ENCODE assay signal across 16 mouse cellular contexts in the genomic region with DNA sequence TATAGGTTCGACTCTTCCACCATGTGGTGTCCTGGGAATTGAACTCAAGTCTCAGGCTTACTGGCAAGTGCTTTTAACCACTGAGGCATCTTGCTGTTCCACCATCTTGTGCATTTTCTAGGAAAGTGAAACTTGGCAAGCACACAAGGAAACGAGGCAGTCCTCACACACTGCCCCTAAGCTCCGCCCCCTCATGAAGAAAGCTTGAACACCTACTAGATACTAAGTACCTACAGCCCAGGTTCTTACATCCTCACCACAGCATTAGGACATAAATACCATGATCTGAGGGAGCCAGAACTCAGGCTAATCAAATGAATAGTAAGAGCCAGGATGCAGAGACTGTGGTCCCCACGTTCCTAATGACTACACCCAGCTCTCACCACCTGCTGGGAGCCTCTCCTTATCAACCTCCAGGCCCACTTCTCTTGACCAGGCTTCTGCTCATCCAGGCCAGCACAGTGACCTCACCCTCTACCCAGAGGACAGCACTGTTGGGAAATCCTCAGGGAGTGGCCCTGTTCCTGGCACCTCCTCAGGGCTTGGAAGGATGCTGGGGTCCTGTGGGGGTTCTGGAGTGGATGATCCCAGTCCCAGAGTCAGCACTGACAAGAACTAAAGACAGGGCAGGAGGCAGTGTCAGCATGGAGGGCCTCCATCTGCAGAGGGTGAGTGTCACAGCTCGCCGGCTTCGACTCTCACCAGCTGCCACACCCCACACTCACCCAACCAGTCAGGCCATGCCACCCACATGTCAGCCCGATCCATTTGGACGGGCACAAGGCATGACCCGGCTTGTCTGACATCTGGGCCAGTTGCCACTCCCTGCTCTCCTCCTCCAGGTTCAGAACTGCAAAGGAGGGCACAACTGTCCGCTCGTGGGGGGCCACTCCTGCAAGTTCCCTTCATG. TPM values are rescaled to one million over a fixed set of nuclear protein-coding genes. Genes with fewer than 3 reads are reported as not detected.
DNase-seq lines count a peak whose midpoint lies in the region; ATAC-seq lines count a peak whose summit lies in the region.
"Had no signal": no experiment of that assay in that cellular context is flagged by ENCODE, and none has a peak within 500 bp of the region (broad histone marks: within the 10 kb centered on the region; RNA-seq: fewer than 3 reads in every experiment).

No protein-coding gene starts in this region.

- H3K27me3 ChIP-seq in forebrain, embryonic 15.5 days, result no peaks in the 10 kb centered on the region
- H3K27me3 ChIP-seq: embryonic facial prominence, embryonic 12.5 days; hindbrain, embryonic 12.5 days; liver, embryonic 13.5 days had no signal

- H3K4me1 ChIP-seq in forebrain, embryonic 15.5 days, result no peaks in the 10 kb centered on the region
- H3K4me1 ChIP-seq: embryonic facial prominence, embryonic 12.5 days; hindbrain, embryonic 12.5 days; liver, embryonic 13.5 days had no signal

- H3K4me3 ChIP-seq in forebrain, embryonic 15.5 days, result no peak overlapping the region
- H3K4me3 ChIP-seq: embryonic facial prominence, embryonic 12.5 days; forebrain, embryonic 10.5 days; hindbrain, embryonic 12.5 days; liver, embryonic 13.5 days had no signal

- 79% methylated on average over 12 of the region's 12 CpGs for WGBS in forebrain, embryonic 15.5 days

- H3K9ac ChIP-seq in forebrain, embryonic 15.5 days (replicated peaks), result no peak overlapping the region
- H3K9ac ChIP-seq: embryonic facial prominence, embryonic 12.5 days; hindbrain, embryonic 12.5 days; liver, embryonic 13.5 days had no signal

- H3K27ac ChIP-seq in forebrain, embryonic 15.5 days (replicated peaks), result no peak overlapping the region
- H3K27ac ChIP-seq: embryonic facial prominence, embryonic 12.5 days; forebrain, embryonic 10.5 days; hindbrain, embryonic 12.5 days; liver, embryonic 13.5 days had no signal

- DNase-seq in lung, adult 18-20 months, result peak; percentile 50 to 73
- no peak for DNase-seq in lung, postnatal 14 days
- DNase-seq in ZHBTc4 (ENCODE audit: low read depth, low spot score), result peak; percentile 30
- peak; percentile 62 for DNase-seq in lung, postnatal 25 days (ENCODE audit: low spot score)
- peak; percentile 64 for DNase-seq in urinary bladder, postnatal 25 days (ENCODE audit: low spot score)
- no peak for DNase-seq in layer of hippocampus, postnatal 10 days (ENCODE audit: low spot score in 2 of 2)
- DNase-seq: adrenal gland, adult 2 months; cerebellum, postnatal 14 days; kidney, adult 9 months; liver, embryonic 13.5 days; thymus, postnatal 25 days had no signal

- no peaks in the 10 kb centered on the region for H3K9me3 ChIP-seq in forebrain, embryonic 15.5 days
- H3K9me3 ChIP-seq: embryonic facial prominence, embryonic 12.5 days; forebrain, embryonic 10.5 days; hindbrain, embryonic 12.5 days; liver, embryonic 13.5 days had no signal

- no peaks in the 10 kb centered on the region for H3K36me3 ChIP-seq in forebrain, embryonic 15.5 days
- H3K36me3 ChIP-seq: embryonic facial prominence, embryonic 12.5 days; forebrain, embryonic 10.5 days; hindbrain, embryonic 12.5 days; liver, embryonic 13.5 days had no signal

- no peak overlapping the region for H3K4me2 ChIP-seq in forebrain, embryonic 15.5 days (replicated peaks)
- H3K4me2 ChIP-seq: embryonic facial prominence, embryonic 12.5 days; hindbrain, embryonic 12.5 days; liver, embryonic 13.5 days had no signal

- no peak for ATAC-seq in forebrain, embryonic 15.5 days (replicated peaks)

RNA-seq across cellular contexts. Expression of a gene that starts 17.1 kb away (rescaled TPM):
- total RNA-seq in layer of hippocampus, postnatal 10 days (2021), result 10 to 100 TPM; 42.3 to 43.0 TPM
- 5.9 and 7.2 TPM in 2 replicates for polyA plus RNA-seq in forebrain, embryonic 15.5 days (2015; fragmentation: Nextera tagmentation; extraction: Ambion mirVana)
- total RNA-seq: granulocyte monocyte progenitor cell, adult 5-6 weeks had no signal

Comparison
In these comparisons a context has a peak if more than half of its experiments do, and no peak if none do; other contexts are left out.
1. DNase-seq: peak in lung, adult 18-20 months (2 of 2), ZHBTc4 (single experiment), lung, postnatal 25 days (single experiment) and urinary bladder, postnatal 25 days (single experiment); none in lung, postnatal 14 days (single experiment) and layer of hippocampus, postnatal 10 days (0 of 2).